Mouse (Mus musculus): ENCODE measurements around the gene Eif4b. TPM values are rescaled to one million over a fixed set of nuclear protein-coding genes. Genes with fewer than 3 reads are reported as not detected.

Gene Eif4b
- polyA plus RNA-seq, 1 experiment from 2014 or later: 32.2 TPM

DNA sequence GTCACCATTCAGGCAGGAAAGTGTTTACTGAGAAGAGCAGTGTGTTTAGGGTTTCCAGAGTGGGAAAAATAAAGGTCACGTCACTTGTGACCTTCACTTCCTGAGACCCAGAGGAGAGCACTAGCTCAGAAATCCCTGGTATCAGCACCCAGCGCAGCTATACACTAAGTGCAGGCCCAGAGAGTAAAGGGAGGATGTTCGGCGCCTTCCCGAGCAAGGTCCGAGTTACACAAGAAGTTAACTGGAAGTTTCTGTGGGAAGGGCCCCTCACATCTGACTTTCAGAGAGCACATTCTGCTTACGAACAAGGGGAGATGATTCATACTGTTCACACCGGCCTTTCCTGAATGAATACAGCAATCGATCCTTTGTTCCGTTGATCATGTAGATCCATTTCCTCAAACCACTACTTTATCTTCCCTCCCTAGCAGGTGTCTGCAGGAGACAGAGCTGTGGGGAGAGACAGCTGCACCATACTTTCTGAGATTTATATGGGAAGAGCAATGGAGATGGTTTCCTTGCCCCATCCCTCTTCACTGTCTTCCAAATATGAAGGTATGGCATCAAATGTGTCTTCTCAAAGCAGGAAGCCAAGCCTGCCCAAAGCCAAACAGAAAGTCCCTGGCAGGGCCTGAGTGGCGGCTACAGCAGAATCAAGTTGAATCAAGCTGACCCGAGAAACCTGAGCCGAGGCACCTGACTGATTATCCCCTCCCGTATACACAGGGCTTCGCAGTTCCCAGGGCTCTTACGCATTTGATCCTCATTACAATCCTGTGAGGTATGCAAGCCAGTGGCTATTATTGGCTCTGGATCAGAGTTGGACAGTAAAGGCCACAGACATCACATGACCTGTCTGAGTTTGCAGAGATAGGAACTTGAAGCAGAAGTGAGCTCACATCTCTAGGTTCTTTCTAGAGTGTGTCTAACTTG is 39.2 kb upstream of the Eif4b start:
- Histone ChIP-seq H3K4me2 (ENCODE audit: low read depth, low read length) (no peak overlapping the region), H3K36me3 (replicated peaks; ENCODE audit: insufficient read depth, low read length) (peaks cover 5% of the 10 kb centered on the region; the same call in 1 of the 2 replicates), H3K27me3 (ENCODE audit: insufficient read depth, low read length) (no peaks in the 10 kb centered on the region), H3K4me3 (ENCODE audit: low read depth, low read length) (no peak overlapping the region), H3K9ac (replicated peaks) (no peak overlapping the region), H3K4me1 (ENCODE audit: insufficient read depth) (no peaks in the 10 kb centered on the region), H3K9me3 (ENCODE audit: low read length) (no peaks in the 10 kb centered on the region), H3K27ac (ENCODE audit: low read depth) (no peak overlapping the region)
- TF ChIP-seq CTCF (IDR thresholded peaks at IDR 0.05; ENCODE audit: low read depth): no peak
- TF ChIP-seq EP300 (IDR thresholded peaks at IDR 0.05; ENCODE audit: low read depth): no peak
- WGBS (ENCODE audit: insufficient replicate concordance): 57% methylated on average over 16 of the region's 16 CpGs
- ATAC-seq: no peak
- DNase-seq: no peak

DNA sequence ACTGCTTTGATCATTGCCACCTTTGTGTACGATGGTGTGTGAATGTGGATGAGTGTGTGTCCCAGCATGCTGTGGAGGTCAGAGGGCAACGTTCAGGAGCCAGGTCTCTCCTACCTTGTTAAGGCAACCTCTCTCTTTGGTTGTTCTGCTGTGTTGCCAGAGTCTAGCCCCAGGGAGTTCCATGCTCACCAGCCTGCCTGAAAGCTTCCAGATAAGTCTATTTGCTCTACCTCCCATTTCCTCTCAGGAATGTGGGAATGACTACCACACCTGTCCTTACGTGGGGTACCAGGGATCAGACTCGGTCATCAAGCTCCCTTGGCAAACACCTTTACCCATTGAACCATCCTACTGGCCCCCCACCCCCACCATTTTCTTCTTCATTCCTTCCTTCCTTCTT is 33.3 kb upstream of the Eif4b start:
- no peaks in the 10 kb centered on the region for H3K27me3 ChIP-seq (ENCODE audit: insufficient read depth, low read length)
- no peak overlapping the region for H3K4me3 ChIP-seq (ENCODE audit: low read depth, low read length)
- no peak overlapping the region for H3K4me2 ChIP-seq (ENCODE audit: low read depth, low read length)
- no peak overlapping the region for H3K9ac ChIP-seq (replicated peaks)
- H3K36me3 ChIP-seq (replicated peaks; ENCODE audit: insufficient read depth, low read length): no peaks in the 10 kb centered on the region
- WGBS (ENCODE audit: insufficient replicate concordance): 55% methylated on average over 4 of the region's 4 CpGs
- TF ChIP-seq EP300 (IDR thresholded peaks at IDR 0.05; ENCODE audit: low read depth) (no peak), CTCF (IDR thresholded peaks at IDR 0.05; ENCODE audit: low read depth) (no peak)
- no peaks in the 10 kb centered on the region for H3K4me1 ChIP-seq (ENCODE audit: insufficient read depth)
- no peak for ATAC-seq
- no peak overlapping the region for H3K27ac ChIP-seq (ENCODE audit: low read depth)
- DNase-seq: no peak
- no peaks in the 10 kb centered on the region for H3K9me3 ChIP-seq (ENCODE audit: low read length)

DNA sequence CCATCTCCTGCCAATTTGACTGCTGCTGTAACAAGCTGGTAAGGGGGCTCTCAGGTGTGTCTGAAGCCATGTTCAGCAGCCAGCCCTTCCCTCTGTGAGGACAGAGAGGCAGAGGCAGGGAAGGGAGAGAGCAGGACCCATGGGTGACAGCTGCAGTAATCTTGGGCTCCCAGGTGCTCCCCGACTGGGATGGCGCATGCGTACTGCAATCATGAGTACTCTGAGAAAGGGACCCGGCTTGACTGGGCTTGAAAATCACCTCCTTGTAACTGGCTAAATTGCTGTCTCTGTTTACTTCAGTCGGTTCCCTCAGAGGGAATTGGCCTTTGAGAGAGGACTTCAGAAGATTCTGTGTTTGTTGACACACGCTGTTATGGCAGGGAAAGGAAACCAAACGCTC is 31.6 kb upstream of the Eif4b start:
- DNase-seq: no peak
- Histone ChIP-seq H3K4me1 (ENCODE audit: insufficient read depth) (no peaks in the 10 kb centered on the region), H3K4me2 (ENCODE audit: low read depth, low read length) (no peak overlapping the region), H3K27ac (ENCODE audit: low read depth) (no peak overlapping the region), H3K9me3 (ENCODE audit: low read length) (no peaks in the 10 kb centered on the region), H3K4me3 (ENCODE audit: low read depth, low read length) (no peak overlapping the region), H3K9ac (replicated peaks) (no peak overlapping the region), H3K27me3 (ENCODE audit: insufficient read depth, low read length) (no peaks in the 10 kb centered on the region), H3K36me3 (replicated peaks; ENCODE audit: insufficient read depth, low read length) (no peaks in the 10 kb centered on the region)
- 37% methylated on average over 7 of the region's 7 CpGs for WGBS (ENCODE audit: insufficient replicate concordance)
- ATAC-seq: no peak
- TF ChIP-seq EP300 (IDR thresholded peaks at IDR 0.05; ENCODE audit: low read depth) (no peak), CTCF (IDR thresholded peaks at IDR 0.05; ENCODE audit: low read depth) (no peak)

DNA sequence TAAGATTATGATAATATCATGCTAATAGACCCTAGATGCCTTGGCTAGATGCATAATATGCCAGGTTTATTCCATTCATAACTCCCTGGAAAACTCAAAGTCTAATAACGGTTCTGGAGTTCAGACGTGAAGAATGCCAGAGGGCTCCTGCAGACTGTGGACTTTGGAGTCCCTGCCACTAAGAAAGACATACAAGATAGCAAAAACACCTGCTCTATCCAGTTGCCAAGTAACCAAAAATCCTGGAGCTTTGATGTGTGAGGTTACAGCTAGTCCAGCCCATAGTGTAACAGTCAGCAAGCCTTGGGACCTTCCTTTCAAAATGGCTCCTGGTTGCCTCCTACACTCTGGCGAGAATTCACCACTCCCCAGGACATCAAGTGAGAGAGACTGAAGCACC is 28.8 kb upstream of the Eif4b start:
- no peaks in the 10 kb centered on the region for H3K9me3 ChIP-seq (ENCODE audit: low read length)
- WGBS (ENCODE audit: insufficient replicate concordance): 71% methylated on average over 3 of the region's 3 CpGs
- no peaks in the 10 kb centered on the region for H3K36me3 ChIP-seq (replicated peaks; ENCODE audit: insufficient read depth, low read length)
- H3K4me2 ChIP-seq (ENCODE audit: low read depth, low read length): no peak overlapping the region
- TF ChIP-seq EP300 (IDR thresholded peaks at IDR 0.05; ENCODE audit: low read depth) (no peak), CTCF (IDR thresholded peaks at IDR 0.05; ENCODE audit: low read depth) (no peak)
- ATAC-seq (no peak), DNase-seq (no peak)
- H3K4me3 ChIP-seq (ENCODE audit: low read depth, low read length): no peak overlapping the region
- no peaks in the 10 kb centered on the region for H3K27me3 ChIP-seq (ENCODE audit: insufficient read depth, low read length)
- no peaks in the 10 kb centered on the region for H3K4me1 ChIP-seq (ENCODE audit: insufficient read depth)
- no peak overlapping the region for H3K27ac ChIP-seq (ENCODE audit: low read depth)
- H3K9ac ChIP-seq (replicated peaks): no peak overlapping the region

DNA sequence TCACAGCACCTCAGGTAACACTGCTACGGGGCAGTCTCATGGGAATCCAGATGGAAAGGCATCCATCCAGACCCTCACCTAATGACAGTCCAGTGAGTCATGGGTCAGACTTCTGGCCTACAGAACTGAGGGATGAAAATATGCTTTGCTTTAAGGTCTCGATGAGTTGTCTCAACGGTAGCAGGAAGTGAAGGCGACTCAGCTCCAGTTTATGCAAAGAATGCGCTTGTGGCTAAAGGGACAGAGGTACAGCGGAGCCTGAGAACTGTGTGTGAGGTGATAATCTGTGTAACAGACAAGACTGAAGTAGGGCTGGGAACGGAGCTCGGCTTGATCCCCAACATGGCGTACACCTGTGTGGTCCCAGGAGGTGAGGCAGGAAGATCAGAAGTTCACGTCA is 27.9 kb upstream of the Eif4b start:
- no peaks in the 10 kb centered on the region for H3K27me3 ChIP-seq (ENCODE audit: insufficient read depth, low read length)
- no peaks in the 10 kb centered on the region for H3K9me3 ChIP-seq (ENCODE audit: low read length)
- H3K4me1 ChIP-seq (ENCODE audit: insufficient read depth): no peaks in the 10 kb centered on the region
- no peak for ATAC-seq
- H3K27ac ChIP-seq (ENCODE audit: low read depth): no peak overlapping the region
- WGBS (ENCODE audit: insufficient replicate concordance): 70% methylated on average over 10 of the region's 10 CpGs
- no peak for DNase-seq
- H3K36me3 ChIP-seq (replicated peaks; ENCODE audit: insufficient read depth, low read length): no peaks in the 10 kb centered on the region
- no peak overlapping the region for H3K4me2 ChIP-seq (ENCODE audit: low read depth, low read length)
- no peak overlapping the region for H3K9ac ChIP-seq (replicated peaks)
- TF ChIP-seq CTCF (IDR thresholded peaks at IDR 0.05; ENCODE audit: low read depth): no peak
- no peak overlapping the region for H3K4me3 ChIP-seq (ENCODE audit: low read depth, low read length)

DNA sequence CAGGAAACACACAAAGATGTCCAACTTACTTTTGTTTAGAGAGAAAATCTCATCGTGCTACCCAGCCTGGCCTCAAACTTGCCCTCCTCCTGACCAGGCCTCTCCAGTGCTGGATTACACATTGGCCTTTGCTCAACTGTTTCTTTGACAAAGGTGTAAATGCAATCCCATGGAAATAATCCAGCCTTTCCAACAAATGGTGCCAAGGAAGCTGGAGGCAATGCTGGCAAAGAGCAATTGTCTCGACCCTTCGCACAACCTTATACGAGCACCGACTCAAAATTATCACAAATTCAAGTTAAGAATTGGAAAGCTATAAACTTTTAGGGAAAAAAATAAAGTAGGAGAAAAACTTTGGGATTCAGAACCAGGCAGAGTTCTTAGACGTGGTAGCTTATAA is 25.6 kb upstream of the Eif4b start:
- ATAC-seq (no peak), DNase-seq (no peak)
- H3K9me3 ChIP-seq (ENCODE audit: low read length): no peaks in the 10 kb centered on the region
- H3K27me3 ChIP-seq (ENCODE audit: insufficient read depth, low read length): no peaks in the 10 kb centered on the region
- H3K27ac ChIP-seq (ENCODE audit: low read depth): no peak overlapping the region
- H3K4me3 ChIP-seq (ENCODE audit: low read depth, low read length): no peak overlapping the region
- H3K4me2 ChIP-seq (ENCODE audit: low read depth, low read length): no peak overlapping the region
- H3K9ac ChIP-seq (replicated peaks): no peak overlapping the region
- H3K36me3 ChIP-seq (replicated peaks; ENCODE audit: insufficient read depth, low read length): no peaks in the 10 kb centered on the region
- no peaks in the 10 kb centered on the region for H3K4me1 ChIP-seq (ENCODE audit: insufficient read depth)
- TF ChIP-seq CTCF (IDR thresholded peaks at IDR 0.05; ENCODE audit: low read depth) (no peak), EP300 (IDR thresholded peaks at IDR 0.05; ENCODE audit: low read depth) (no peak)
- 78% methylated on average over 6 of the region's 6 CpGs for WGBS (ENCODE audit: insufficient replicate concordance)

Measured in liver, postnatal 0 days (tissue).